Comparison of ENCODE assay signal across 8 mouse cellular contexts in the genomic region with DNA sequence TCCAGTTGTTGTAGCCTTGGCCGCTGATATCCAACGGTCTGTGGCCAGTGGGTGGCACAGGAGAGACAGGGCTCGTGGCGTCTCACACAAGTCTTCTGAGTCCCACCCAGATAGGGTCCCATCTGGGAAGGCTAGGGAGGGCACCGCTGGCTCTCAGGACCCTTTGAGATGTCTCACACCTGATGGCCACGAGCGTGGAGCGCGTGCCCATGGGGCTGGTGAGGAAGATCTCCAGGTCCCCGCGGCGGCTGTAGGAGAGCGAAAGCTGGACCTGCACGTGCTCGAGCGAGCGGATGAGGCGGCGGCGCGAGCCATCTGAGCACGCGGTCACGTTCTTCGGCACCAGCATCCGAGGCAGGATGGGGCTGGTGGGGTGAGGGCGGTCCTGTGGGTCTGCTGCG. TPM values are rescaled to one million over a fixed set of nuclear protein-coding genes. Genes with fewer than 3 reads are reported as not detected.
DNase-seq lines count a peak whose midpoint lies in the region; ATAC-seq lines count a peak whose summit lies in the region.

No protein-coding gene starts in this region.

- peak overlapping the region; percentile 82 for H3K27ac ChIP-seq in embryonic facial prominence, embryonic 10.5 days (replicated peaks)
- H3K27ac ChIP-seq in hindbrain, embryonic 14.5 days: no peak overlapping the region
- peak overlapping the region; percentile 91 for H3K27ac ChIP-seq in liver, embryonic 13.5 days
- peak overlapping the region; percentile 23; the same call in 1 of the 2 replicates for H3K27ac ChIP-seq in neural tube, embryonic 15.5 days (replicated peaks)

- H3K4me1 ChIP-seq in embryonic facial prominence, embryonic 10.5 days: peaks cover 52% of the 10 kb centered on the region
- peaks cover 15% of the 10 kb centered on the region for H3K4me1 ChIP-seq in hindbrain, embryonic 14.5 days (replicated peaks; ENCODE audit: control insufficient read depth, insufficient read depth, low read length)
- peaks cover 75% of the 10 kb centered on the region for H3K4me1 ChIP-seq in liver, embryonic 13.5 days (replicated peaks)
- H3K4me1 ChIP-seq in neural tube, embryonic 15.5 days: peaks cover 46% of the 10 kb centered on the region

- 8% methylated on average over 28 of the region's 28 CpGs for WGBS in embryonic facial prominence, embryonic 10.5 days
- WGBS in hindbrain, embryonic 14.5 days: 5% methylated on average over 28 of the region's 28 CpGs
- 2% methylated on average over 28 of the region's 28 CpGs for WGBS in liver, embryonic 13.5 days (ENCODE audit: insufficient replicate concordance)
- 5% methylated on average over 28 of the region's 28 CpGs for WGBS in neural tube, embryonic 15.5 days

- H3K9me3 ChIP-seq in embryonic facial prominence, embryonic 10.5 days: no peaks in the 10 kb centered on the region
- no peaks in the 10 kb centered on the region for H3K9me3 ChIP-seq in hindbrain, embryonic 14.5 days (ENCODE audit: control insufficient read depth, low read length)
- H3K9me3 ChIP-seq in liver, embryonic 13.5 days (replicated peaks): no peaks in the 10 kb centered on the region
- H3K9me3 ChIP-seq in neural tube, embryonic 15.5 days (replicated peaks): no peaks in the 10 kb centered on the region

- H3K36me3 ChIP-seq in embryonic facial prominence, embryonic 10.5 days (replicated peaks): peaks cover 15% of the 10 kb centered on the region
- peaks cover 12% of the 10 kb centered on the region for H3K36me3 ChIP-seq in hindbrain, embryonic 14.5 days (replicated peaks; ENCODE audit: control insufficient read depth, insufficient read depth)
- peaks cover 17% of the 10 kb centered on the region for H3K36me3 ChIP-seq in liver, embryonic 13.5 days
- H3K36me3 ChIP-seq in neural tube, embryonic 15.5 days: peaks cover 7% of the 10 kb centered on the region

- H3K4me3 ChIP-seq in embryonic facial prominence, embryonic 10.5 days: peak overlapping the region; percentile 63
- H3K4me3 ChIP-seq in hindbrain, embryonic 14.5 days (replicated peaks; ENCODE audit: low read length): peak overlapping the region; percentile 38
- H3K4me3 ChIP-seq in liver, embryonic 13.5 days (replicated peaks): peak overlapping the region; percentile 80
- H3K4me3 ChIP-seq in neural tube, embryonic 15.5 days (replicated peaks): peak overlapping the region; percentile 49

- H3K4me2 ChIP-seq in hindbrain, embryonic 14.5 days (replicated peaks): peak overlapping the region; percentile 74
- H3K4me2 ChIP-seq in liver, embryonic 13.5 days: peak overlapping the region; percentile 100
- H3K4me2 ChIP-seq in neural tube, embryonic 15.5 days: peak overlapping the region; percentile 84

- no peak for ATAC-seq in hindbrain, embryonic 14.5 days (ENCODE audit: low FRiP score)
- peak; percentile 8; the same call in 1 of the 2 replicates for ATAC-seq in liver, embryonic 13.5 days (ENCODE audit: low read depth)
- ATAC-seq in neural tube, embryonic 15.5 days (ENCODE audit: low FRiP score): peak; percentile 11; the same call in 1 of the 2 replicates
- ATAC-seq in frontal cortex, adult (ENCODE audit: low TSS enrichment): no peak

- peaks cover 59% of the 10 kb centered on the region for H3K27me3 ChIP-seq in embryonic facial prominence, embryonic 10.5 days (replicated peaks; ENCODE audit: low read depth, poor library complexity, severe bottlenecking)
- H3K27me3 ChIP-seq in hindbrain, embryonic 14.5 days (ENCODE audit: control insufficient read depth, insufficient read depth, low read length): peaks cover 6% of the 10 kb centered on the region; the same call in 1 of the 2 replicates
- 0 out of 2 replicates have a peak, but pooled peaks cover under 1% of the 10 kb centered on the region for H3K27me3 ChIP-seq in liver, embryonic 13.5 days
- peaks cover 2% of the 10 kb centered on the region; the same call in 1 of the 2 replicates for H3K27me3 ChIP-seq in neural tube, embryonic 15.5 days (replicated peaks)

- peak; percentile 74 for DNase-seq in 3134 (ENCODE audit: extremely low read depth, insufficient read length, low spot score)
- DNase-seq in B cell, adult 2 months: peak; percentile 40 to 46
- peak; percentile 54 for DNase-seq in embryonic facial prominence, embryonic 10.5 days (ENCODE audit: low spot score)
- no peak for DNase-seq in hindbrain, embryonic 14.5 days (ENCODE audit: low spot score)
- no peak for DNase-seq in liver, embryonic 13.5 days
- DNase-seq in testis, postnatal 14 days (ENCODE audit: low spot score): no peak

- peak overlapping the region; percentile 44; the same call in 1 of the 2 replicates for H3K9ac ChIP-seq in hindbrain, embryonic 14.5 days
- peak overlapping the region; percentile 82 for H3K9ac ChIP-seq in liver, embryonic 13.5 days
- peak overlapping the region; percentile 53 for H3K9ac ChIP-seq in neural tube, embryonic 15.5 days (replicated peaks)

RNA-seq across cellular contexts. Expression of gene 2310011J03Rik, which starts 2.5 kb away (rescaled TPM):
- polyA plus RNA-seq in embryonic facial prominence, embryonic 10.5 days (2016; fragmentation: Nextera tagmentation; extraction: Ambion mirVana): 53.7 and 56.2 TPM in 2 replicates
- 23.3 and 24.5 TPM in 2 replicates for polyA plus RNA-seq in hindbrain, embryonic 14.5 days (2014; fragmentation: Nextera tagmentation; extraction: Ambion mirVana)
- 42.3 and 43.7 TPM in 2 replicates for polyA plus RNA-seq in liver, embryonic 13.5 days (2015; fragmentation: Nextera tagmentation; extraction: Ambion mirVana)
- 26.9 and 36.6 TPM in 2 replicates for polyA plus RNA-seq in neural tube, embryonic 15.5 days (2015; fragmentation: Nextera tagmentation; extraction: Ambion mirVana)

RNA-seq across cellular contexts. Expression of gene Pcsk4, which starts 6.5 kb away (rescaled TPM):
- polyA plus RNA-seq in embryonic facial prominence, embryonic 10.5 days (2016; fragmentation: Nextera tagmentation; extraction: Ambion mirVana): 5.0 and 5.5 TPM in 2 replicates
- 4.4 and 4.7 TPM in 2 replicates for polyA plus RNA-seq in hindbrain, embryonic 14.5 days (2014; fragmentation: Nextera tagmentation; extraction: Ambion mirVana)
- polyA plus RNA-seq in liver, embryonic 13.5 days (2015; fragmentation: Nextera tagmentation; extraction: Ambion mirVana): 5.3 TPM in 2 replicates
- polyA plus RNA-seq in neural tube, embryonic 15.5 days (2015; fragmentation: Nextera tagmentation; extraction: Ambion mirVana): 5.6 and 8.2 TPM in 2 replicates

RNA-seq across cellular contexts. Expression of gene Reep6, which starts 6.9 kb away (rescaled TPM):
- polyA plus RNA-seq in embryonic facial prominence, embryonic 10.5 days (2016; fragmentation: Nextera tagmentation; extraction: Ambion mirVana): 6.6 TPM in 2 replicates
- 5.3 and 5.8 TPM in 2 replicates for polyA plus RNA-seq in hindbrain, embryonic 14.5 days (2014; fragmentation: Nextera tagmentation; extraction: Ambion mirVana)
- 50.9 and 65.0 TPM in 2 replicates for polyA plus RNA-seq in liver, embryonic 13.5 days (2015; fragmentation: Nextera tagmentation; extraction: Ambion mirVana)
- 4.3 and 7.3 TPM in 2 replicates for polyA plus RNA-seq in neural tube, embryonic 15.5 days (2015; fragmentation: Nextera tagmentation; extraction: Ambion mirVana)

RNA-seq across cellular contexts. Expression of gene Adamtsl5, which starts 25.4 kb away (rescaled TPM):
- polyA plus RNA-seq in embryonic facial prominence, embryonic 10.5 days (2016; fragmentation: Nextera tagmentation; extraction: Ambion mirVana): 0.65 and 0.88 TPM in 2 replicates
- 0.84 and 0.90 TPM in 2 replicates for polyA plus RNA-seq in hindbrain, embryonic 14.5 days (2014; fragmentation: Nextera tagmentation; extraction: Ambion mirVana)
- polyA plus RNA-seq in liver, embryonic 13.5 days (2015; fragmentation: Nextera tagmentation; extraction: Ambion mirVana): 1.8 and 2.5 TPM in 2 replicates
- 1.6 and 3.6 TPM in 2 replicates for polyA plus RNA-seq in neural tube, embryonic 15.5 days (2015; fragmentation: Nextera tagmentation; extraction: Ambion mirVana)

RNA-seq across cellular contexts. Expression of gene Apc2, which starts 27.0 kb away (rescaled TPM):
- polyA plus RNA-seq in embryonic facial prominence, embryonic 10.5 days (2016; fragmentation: Nextera tagmentation; extraction: Ambion mirVana): 11.8 and 12.6 TPM in 2 replicates
- 200 and 216 TPM in 2 replicates for polyA plus RNA-seq in hindbrain, embryonic 14.5 days (2014; fragmentation: Nextera tagmentation; extraction: Ambion mirVana)
- 0.13 and 0.24 TPM in 2 replicates for polyA plus RNA-seq in liver, embryonic 13.5 days (2015; fragmentation: Nextera tagmentation; extraction: Ambion mirVana)
- polyA plus RNA-seq in neural tube, embryonic 15.5 days (2015; fragmentation: Nextera tagmentation; extraction: Ambion mirVana): 122 and 144 TPM in 2 replicates

Comparison
In these comparisons a context has a peak if more than half of its experiments do, and no peak if none do; other contexts are left out.
1. DNase-seq: peak in 3134 (single experiment), B cell, adult 2 months (2 of 2) and embryonic facial prominence, embryonic 10.5 days (single experiment); none in hindbrain, embryonic 14.5 days (single experiment), liver, embryonic 13.5 days (single experiment) and testis, postnatal 14 days (single experiment).
2. ATAC-seq: peak in liver, embryonic 13.5 days (single experiment) and neural tube, embryonic 15.5 days (single experiment); none in hindbrain, embryonic 14.5 days (single experiment) and frontal cortex, adult (single experiment).
3. Peak in every context shown above with its lines, with median percentiles within 50 percentile points of each other: H3K4me3 ChIP-seq, H3K4me2 ChIP-seq and H3K9ac ChIP-seq.